In the genomic region with DNA sequence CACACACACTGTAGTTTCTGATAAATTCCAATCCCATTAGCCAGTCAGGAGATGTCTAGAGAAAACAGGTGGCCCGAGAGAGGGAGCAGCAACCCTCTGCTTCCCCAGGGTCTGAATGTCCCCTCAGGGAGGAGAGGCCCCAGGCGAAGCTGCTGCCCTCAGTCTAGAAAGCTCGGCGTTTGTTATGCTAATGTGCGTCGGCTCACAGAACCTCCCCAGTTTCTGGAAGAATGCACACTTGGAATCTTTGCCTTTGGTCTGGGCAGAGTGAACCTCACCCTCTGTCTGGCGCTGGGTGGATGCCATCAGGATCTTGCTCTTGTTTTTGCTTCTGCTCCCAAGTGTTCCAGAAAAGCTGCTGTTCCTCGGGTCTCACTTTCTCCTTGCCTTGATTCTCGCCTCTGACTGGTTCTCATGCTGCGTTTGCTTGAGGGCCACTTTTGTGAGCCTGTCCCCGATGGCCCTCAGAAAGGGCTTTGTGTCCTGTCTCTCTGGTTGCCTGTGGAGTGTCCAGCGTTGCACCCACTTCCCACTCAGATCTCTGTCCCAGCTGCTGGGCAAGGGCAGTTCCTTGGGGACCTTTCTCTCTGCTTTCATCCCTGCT, we compare ENCODE assay signal across 10 mouse cellular contexts. TPM values are rescaled to one million over a fixed set of nuclear protein-coding genes. Genes with fewer than 3 reads are reported as not detected.
DNase-seq lines count a peak whose midpoint lies in the region; ATAC-seq lines count a peak whose summit lies in the region.
"Had no signal": no experiment of that assay in that cellular context is flagged by ENCODE, and none has a peak within 500 bp of the region (broad histone marks: within the 10 kb centered on the region; RNA-seq: fewer than 3 reads in every experiment).

No protein-coding gene starts in this region.

- no peak overlapping the region for H3K4me3 ChIP-seq in hindbrain, embryonic 16.5 days (ENCODE audit: low read length)
- no peak overlapping the region for H3K4me3 ChIP-seq in midbrain, embryonic 12.5 days
- no peak overlapping the region for H3K4me3 ChIP-seq in liver, embryonic 12.5 days
- H3K4me3 ChIP-seq: heart, embryonic 10.5 days; liver, embryonic 13.5 days had no signal

- peak overlapping the region; percentile 49; the same call in 1 of the 2 replicates for H3K27ac ChIP-seq in hindbrain, embryonic 16.5 days (ENCODE audit: low read depth, low read length)
- H3K27ac ChIP-seq in midbrain, embryonic 12.5 days (replicated peaks), result peak overlapping the region; percentile 78
- H3K27ac ChIP-seq in liver, embryonic 12.5 days, result no peak overlapping the region
- H3K27ac ChIP-seq: heart, embryonic 10.5 days; liver, embryonic 13.5 days had no signal

- no peaks in the 10 kb centered on the region for H3K36me3 ChIP-seq in hindbrain, embryonic 16.5 days (ENCODE audit: control insufficient read depth, insufficient read depth, low read length)
- H3K36me3 ChIP-seq in midbrain, embryonic 12.5 days, result no peaks in the 10 kb centered on the region
- H3K36me3 ChIP-seq in liver, embryonic 12.5 days, result no peaks in the 10 kb centered on the region
- H3K36me3 ChIP-seq: heart, embryonic 10.5 days; liver, embryonic 13.5 days had no signal

- WGBS in hindbrain, embryonic 16.5 days, result 11% methylated on average over 12 of the region's 12 CpGs
- 7% methylated on average over 12 of the region's 12 CpGs for WGBS in midbrain, embryonic 12.5 days
- WGBS in liver, embryonic 12.5 days (ENCODE audit: insufficient replicate concordance), result 47% methylated on average over 12 of the region's 12 CpGs

- H3K4me1 ChIP-seq in hindbrain, embryonic 16.5 days (ENCODE audit: control insufficient read depth, insufficient read depth, low read depth, low read length), result peaks cover 35% of the 10 kb centered on the region
- H3K4me1 ChIP-seq in midbrain, embryonic 12.5 days, result peaks cover 56% of the 10 kb centered on the region
- H3K4me1 ChIP-seq in liver, embryonic 12.5 days, result peaks cover 12% of the 10 kb centered on the region

- H3K9me3 ChIP-seq in hindbrain, embryonic 16.5 days (ENCODE audit: control insufficient read depth, low read length), result no peaks in the 10 kb centered on the region
- H3K9me3 ChIP-seq in midbrain, embryonic 12.5 days, result no peaks in the 10 kb centered on the region
- H3K9me3 ChIP-seq in liver, embryonic 12.5 days (replicated peaks), result no peaks in the 10 kb centered on the region
- H3K9me3 ChIP-seq: heart, embryonic 10.5 days; liver, embryonic 13.5 days had no signal

- H3K9ac ChIP-seq in hindbrain, embryonic 16.5 days (ENCODE audit: low read depth, low read length), result no peak overlapping the region
- no peak overlapping the region for H3K9ac ChIP-seq in midbrain, embryonic 12.5 days (replicated peaks)
- no peak overlapping the region for H3K9ac ChIP-seq in liver, embryonic 12.5 days
- H3K9ac ChIP-seq: liver, embryonic 13.5 days had no signal

- H3K27me3 ChIP-seq in hindbrain, embryonic 16.5 days (replicated peaks; ENCODE audit: control insufficient read depth, insufficient read depth, low read length), result no peaks in the 10 kb centered on the region
- H3K27me3 ChIP-seq in midbrain, embryonic 12.5 days, result peaks cover 20% of the 10 kb centered on the region
- peaks cover 28% of the 10 kb centered on the region for H3K27me3 ChIP-seq in liver, embryonic 12.5 days (replicated peaks)

- no peak overlapping the region for H3K4me2 ChIP-seq in hindbrain, embryonic 16.5 days (ENCODE audit: low read length)
- H3K4me2 ChIP-seq in midbrain, embryonic 12.5 days (replicated peaks), result no peak overlapping the region
- H3K4me2 ChIP-seq in liver, embryonic 12.5 days, result no peak overlapping the region
- H3K4me2 ChIP-seq: liver, embryonic 13.5 days had no signal

- ATAC-seq in hindbrain, embryonic 16.5 days, result peak; percentile 47; the same call in 1 of the 2 replicates
- peak; percentile 63 for ATAC-seq in midbrain, embryonic 12.5 days (ENCODE audit: low FRiP score, low read depth)
- ATAC-seq in liver, embryonic 12.5 days, result no peak

- DNase-seq in Muller cell, postnatal 12 days (ENCODE audit: inconsistent ontology term), result peak; percentile 94
- peak; percentile 70 for DNase-seq in embryo, embryonic 11 days
- no peak for DNase-seq in frontal cortex, postnatal 36 days (ENCODE audit: low spot score in 2 of 2)
- no peak for DNase-seq in cerebellum, adult 11-12 months
- no peak for DNase-seq in adrenal gland, adult 8-10 months
- DNase-seq: liver, embryonic 13.5 days had no signal

RNA-seq across cellular contexts. Expression of gene Rab11fip4, which starts 55.6 kb away (rescaled TPM):
- polyA plus RNA-seq in hindbrain, embryonic 16.5 days (2015; fragmentation: Nextera tagmentation; extraction: Ambion mirVana), result 20.0 and 27.8 TPM in 2 replicates
- 20.6 and 26.8 TPM in 2 replicates for polyA plus RNA-seq in midbrain, embryonic 12.5 days (2016; fragmentation: Nextera tagmentation; extraction: Ambion mirVana)
- polyA plus RNA-seq in liver, embryonic 12.5 days (2016; fragmentation: Nextera tagmentation; extraction: Ambion mirVana), result 1.1 and 1.5 TPM in 2 replicates
- total RNA-seq in adrenal gland, adult 8-10 months (2022), result 10 to 100 TPM in 2 of 4 experiments, 1 to 10 TPM in 2; 4.7 to 20.6 (median 10.4) TPM

Comparison
In these comparisons a context has a peak if more than half of its experiments do, and no peak if none do; other contexts are left out.
1. DNase-seq: peak in Muller cell, postnatal 12 days (single experiment) and embryo, embryonic 11 days (single experiment); none in frontal cortex, postnatal 36 days (0 of 2), cerebellum, adult 11-12 months (single experiment) and adrenal gland, adult 8-10 months (single experiment).